8 mouse cellular contexts compared by ENCODE assay signal in the genomic region with DNA sequence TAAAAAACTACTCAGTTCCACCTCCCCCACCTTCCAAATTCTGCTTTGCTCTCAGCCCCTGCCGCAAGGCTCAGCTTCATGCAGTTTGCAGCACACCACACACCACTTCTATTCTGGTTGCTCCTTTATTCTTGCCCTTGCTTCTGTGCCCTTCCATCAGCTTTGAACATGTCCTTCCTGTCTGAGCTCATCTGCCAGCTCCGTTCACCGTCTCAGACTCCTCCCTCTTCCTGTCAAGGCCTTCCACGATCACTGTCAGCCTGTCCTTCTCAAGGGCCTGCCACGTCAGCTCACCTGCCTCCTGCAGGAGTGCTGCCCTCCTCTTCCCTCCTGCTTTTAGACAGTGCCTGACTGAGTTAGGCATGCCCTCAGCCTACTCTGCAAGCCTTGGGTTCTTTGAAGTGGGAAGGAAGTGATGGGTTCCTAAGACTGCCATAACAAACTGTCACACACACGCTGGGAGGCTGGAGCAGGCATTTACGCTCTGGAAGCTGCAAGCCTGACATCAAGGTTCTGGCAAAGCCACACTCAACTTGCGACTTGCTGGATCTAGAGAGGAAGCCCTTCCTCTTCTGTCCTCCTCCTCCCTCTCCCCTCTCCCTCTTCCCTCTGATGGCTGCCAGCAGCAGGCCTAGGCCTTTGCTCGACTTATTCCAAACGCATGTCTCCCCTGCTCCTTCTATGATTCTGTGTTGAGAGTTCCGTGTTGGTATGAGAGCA.
A peak's percentile ranks its signal among the peaks of the same experiment; 100 is the strongest.
DNase-seq lines count a peak whose midpoint lies in the region; ATAC-seq and TF ChIP-seq lines count a peak whose summit lies in the region.

No protein-coding gene starts in this region.

- H3K27ac ChIP-seq in forebrain, embryonic 11.5 days (ENCODE audit: low read depth, low read length), result peak overlapping the region; percentile 37; the same call in 1 of the 2 replicates
- peak overlapping the region; percentile 71; the same call in 1 of the 2 replicates for H3K27ac ChIP-seq in intestine, embryonic 15.5 days

- H3K4me1 ChIP-seq in E14TG2a.4 (replicated peaks; ENCODE audit: low read depth, low read length), result peaks cover 99% of the 10 kb centered on the region
- peaks cover 45% of the 10 kb centered on the region for H3K4me1 ChIP-seq in forebrain, embryonic 11.5 days (replicated peaks; ENCODE audit: control insufficient read depth, insufficient read depth, low read length)
- peaks cover 26% of the 10 kb centered on the region for H3K4me1 ChIP-seq in intestine, embryonic 15.5 days (replicated peaks)

- no peak overlapping the region; the same call in 1 of the 2 replicates for H3K9ac ChIP-seq in forebrain, embryonic 11.5 days (ENCODE audit: low read length)
- no peak overlapping the region for H3K9ac ChIP-seq in intestine, embryonic 15.5 days

- H3K9me3 ChIP-seq in E14TG2a.4 (ENCODE audit: low read length), result no peaks in the 10 kb centered on the region
- no peaks in the 10 kb centered on the region for H3K9me3 ChIP-seq in forebrain, embryonic 11.5 days (ENCODE audit: control insufficient read depth, low read length)
- no peaks in the 10 kb centered on the region for H3K9me3 ChIP-seq in intestine, embryonic 15.5 days

- no peak for ATAC-seq in forebrain, embryonic 11.5 days (replicated peaks; ENCODE audit: low FRiP score)
- ATAC-seq in intestine, embryonic 15.5 days, result no peak
- peak; percentile 74 for ATAC-seq in megakaryocyte progenitor cell, adult 5-6 weeks (replicated peaks; ENCODE audit: poor library complexity)

- no peak overlapping the region for H3K4me2 ChIP-seq in forebrain, embryonic 11.5 days (ENCODE audit: low read depth, low read length, severe bottlenecking)
- H3K4me2 ChIP-seq in intestine, embryonic 15.5 days (replicated peaks), result no peak overlapping the region

- WGBS in forebrain, embryonic 11.5 days, result 76% methylated on average over 11 of the region's 11 CpGs
- WGBS in intestine, embryonic 15.5 days, result 37% methylated on average over 11 of the region's 11 CpGs

- peak; percentile 96 for DNase-seq in heart, adult 11 months
- DNase-seq in heart, adult 9 months (ENCODE audit: low spot score in 2 of 2), result no peak
- DNase-seq in forebrain, embryonic 11.5 days (ENCODE audit: low spot score), result no peak
- DNase-seq in thymus, postnatal 0 days (ENCODE audit: low spot score), result peak; percentile 92
- no peak for DNase-seq in urinary bladder, postnatal 10 days (ENCODE audit: low spot score)

- H3K4me3 ChIP-seq in E14TG2a.4 (replicated peaks; ENCODE audit: low read length), result peak overlapping the region; percentile 42
- no peak overlapping the region for H3K4me3 ChIP-seq in forebrain, embryonic 11.5 days (ENCODE audit: low read depth, low read length)
- H3K4me3 ChIP-seq in intestine, embryonic 15.5 days (replicated peaks), result no peak overlapping the region

- no peaks in the 10 kb centered on the region for H3K36me3 ChIP-seq in E14TG2a.4 (ENCODE audit: insufficient read depth, low read length)
- H3K36me3 ChIP-seq in forebrain, embryonic 11.5 days (ENCODE audit: control insufficient read depth, insufficient read depth, low read length), result no peaks in the 10 kb centered on the region
- no peaks in the 10 kb centered on the region for H3K36me3 ChIP-seq in intestine, embryonic 15.5 days

- TF ChIP-seq CTCF in E14TG2a.4 (conservative IDR thresholded peaks at IDR 0.05; ENCODE audit: low read length), result no peak

- no peaks in the 10 kb centered on the region for H3K27me3 ChIP-seq in E14TG2a.4 (ENCODE audit: insufficient read depth, low read length)
- H3K27me3 ChIP-seq in forebrain, embryonic 11.5 days (ENCODE audit: control insufficient read depth, insufficient read depth, low read length), result no peaks in the 10 kb centered on the region
- H3K27me3 ChIP-seq in intestine, embryonic 15.5 days (replicated peaks), result no peaks in the 10 kb centered on the region

Comparison
In these comparisons a context has a peak if more than half of its experiments do, and no peak if none do; other contexts are left out.
1. DNase-seq: peak in heart, adult 11 months (single experiment) and thymus, postnatal 0 days (single experiment); none in heart, adult 9 months (0 of 2), forebrain, embryonic 11.5 days (single experiment) and urinary bladder, postnatal 10 days (single experiment).